Mouse (Mus musculus) fibroblast of lung, adult 2 months (primary cell): ENCODE data around the gene Inhbe.

Experiments used
- DNase-seq: peaks from one replicate; pipeline ENCODE4 v3.0.0-alpha.2; 2011; ENCODE audit warnings: low read depth

Gene Inhbe

GRCm38 (mm10) chr10:127353909-127354895 lies at the start of gene Inhbe:
Gene Inhbe (minus strand): TSS chr10:127354411.
- no peak for DNase-seq

- DNase-seq: no peak
These were observed 37.6 kb upstream of the Inhbe start for GRCm38 (mm10) chr10:127391774-127392173.

- DNase-seq: no peak
These were observed 27.5 kb upstream of the Inhbe start for GRCm38 (mm10) chr10:127381743-127382134.

- DNase-seq: peak; percentile 13
These were observed 26.8 kb upstream of the Inhbe start for GRCm38 (mm10) chr10:127380767-127381742.

GRCm38 (mm10) chr10:127380251-127380691 lies 26.1 kb upstream of the Inhbe start, which contains the start of gene R3hdm2:
Gene R3hdm2 (plus strand): TSS chr10:127380327.
- peak; percentile 58 for DNase-seq

GRCm38 (mm10) chr10:127379654-127380053 lies 25.4 kb upstream of the Inhbe start:
- no peak for DNase-seq

GRCm38 (mm10) chr10:127377700-127378099 lies 23.5 kb upstream of the Inhbe start:
- no peak for DNase-seq

- DNase-seq: no peak
These were observed 16.8 kb upstream of the Inhbe start for GRCm38 (mm10) chr10:127371023-127371422.

- DNase-seq: no peak
These were observed 15.9 kb upstream of the Inhbe start, which contains the start of gene Inhbc for GRCm38 (mm10) chr10:127369834-127370820. Gene Inhbc (minus strand): TSS chr10:127370431.

GRCm38 (mm10) chr10:127368273-127368672 lies 14.1 kb upstream of the Inhbe start:
- no peak for DNase-seq

- no peak for DNase-seq
These were observed 12.9 kb upstream of the Inhbe start for GRCm38 (mm10) chr10:127367116-127367515.

- DNase-seq: no peak
These were observed 6.5 kb upstream of the Inhbe start for GRCm38 (mm10) chr10:127360714-127361113.

- DNase-seq: no peak
These were observed 1.1 kb upstream of the Inhbe start for GRCm38 (mm10) chr10:127355336-127355735.

- no peak for DNase-seq
These were observed 1.4 kb downstream of the Inhbe start for GRCm38 (mm10) chr10:127352766-127353165.

- DNase-seq: no peak
These were observed 2.0 kb downstream of the Inhbe start for GRCm38 (mm10) chr10:127352187-127352586.

- no peak for DNase-seq
These were observed 2.5 kb downstream of the Inhbe start for GRCm38 (mm10) chr10:127351719-127352118.

GRCm38 (mm10) chr10:127351285-127351595 lies 3.0 kb downstream of the Inhbe start:
- no peak for DNase-seq

- DNase-seq: peak; percentile 28
These were observed 3.5 kb downstream of the Inhbe start for GRCm38 (mm10) chr10:127350594-127351284.

GRCm38 (mm10) chr10:127349810-127350209 lies 4.4 kb downstream of the Inhbe start:
- no peak for DNase-seq

- no peak for DNase-seq
These were observed 5.3 kb downstream of the Inhbe start for GRCm38 (mm10) chr10:127348957-127349356.
